Mouse (Mus musculus): ENCODE results near the gene C2cd2. TPM values are rescaled to one million over a fixed set of nuclear protein-coding genes. Genes with fewer than 3 reads are reported as not detected.

The C2cd2 gene
- polyA plus RNA-seq, 1 experiment from 2014 or later, result 19.2 TPM

- Histone ChIP-seq H3K27me3 (ENCODE audit: control insufficient read depth, insufficient read depth, low read length) (no peaks in the 10 kb centered on the region), H3K9me3 (ENCODE audit: control insufficient read depth, low read depth, low read length) (no peaks in the 10 kb centered on the region), H3K4me3 (ENCODE audit: low read depth, low read length) (no peak overlapping the region), H3K9ac (replicated peaks; ENCODE audit: low read depth, low read length) (no peak overlapping the region), H3K36me3 (ENCODE audit: control insufficient read depth, insufficient read depth, low read length) (peaks cover 72% of the 10 kb centered on the region), H3K27ac (ENCODE audit: low read length) (no peak overlapping the region), H3K4me1 (ENCODE audit: control insufficient read depth, insufficient read depth, low read length) (no peaks in the 10 kb centered on the region), H3K4me2 (replicated peaks; ENCODE audit: low read depth, low read length) (no peak overlapping the region)
- no peak for ATAC-seq (ENCODE audit: insufficient number of reproducible peaks, insufficient read depth, low FRiP score, low read depth)
- 91% methylated on average over 3 of the region's 3 CpGs for WGBS
These were observed 153.5 kb downstream of the C2cd2 start for GRCm38 (mm10) chr16:97808881-97809280.

GRCm38 (mm10) chr16:97805646-97806045 is 156.8 kb downstream of the C2cd2 start:
- WGBS, result 96% methylated on average over 3 of the region's 3 CpGs
- Histone ChIP-seq H3K9me3 (ENCODE audit: control insufficient read depth, low read depth, low read length) (no peaks in the 10 kb centered on the region), H3K36me3 (ENCODE audit: control insufficient read depth, insufficient read depth, low read length) (peaks cover 61% of the 10 kb centered on the region), H3K27me3 (ENCODE audit: control insufficient read depth, insufficient read depth, low read length) (no peaks in the 10 kb centered on the region), H3K4me1 (ENCODE audit: control insufficient read depth, insufficient read depth, low read length) (no peaks in the 10 kb centered on the region), H3K4me2 (replicated peaks; ENCODE audit: low read depth, low read length) (no peak overlapping the region), H3K27ac (ENCODE audit: low read length) (no peak overlapping the region), H3K4me3 (ENCODE audit: low read depth, low read length) (no peak overlapping the region), H3K9ac (replicated peaks; ENCODE audit: low read depth, low read length) (no peak overlapping the region)
- ATAC-seq (ENCODE audit: insufficient number of reproducible peaks, insufficient read depth, low FRiP score, low read depth), result no peak

Small RNAs within 50 kb of the gene (microRNA-seq; reads per million reads assigned to microRNA genes)
- not detected for gene Mir6964

Other genes with a start within 250 kb of the C2cd2 start
- gene Ripk4, start 198.8 kb downstream of the C2cd2 start, polyA plus RNA-seq (2014; fragmentation: Nextera tagmentation; extraction: Ambion mirVana), result 24.7 and 25.3 TPM in 2 replicates
- 11.0 and 11.6 TPM in 2 replicates for gene Prdm15, start 110.7 kb downstream of the C2cd2 start, polyA plus RNA-seq (2014; fragmentation: Nextera tagmentation; extraction: Ambion mirVana)
- gene Zbtb21, start within 50 bp of the C2cd2 start, polyA plus RNA-seq (2014; fragmentation: Nextera tagmentation; extraction: Ambion mirVana), result 16.9 and 18.3 TPM in 2 replicates
- 30.9 and 44.4 TPM in 2 replicates for gene B230307C23Rik, start 34.7 kb upstream of the C2cd2 start, polyA plus RNA-seq (2014; fragmentation: Nextera tagmentation; extraction: Ambion mirVana)
- 24.9 and 29.5 TPM in 2 replicates for gene A630089N07Rik, start 119.9 kb upstream of the C2cd2 start, polyA plus RNA-seq (2014; fragmentation: Nextera tagmentation; extraction: Ambion mirVana)

All from stomach, embryonic 14.5 days (tissue).